Mouse (Mus musculus) lung, embryonic 14.5 days (tissue): Measurements from ENCODE around the gene Armcx1. TPM values are rescaled to one million over a fixed set of nuclear protein-coding genes. Genes with fewer than 3 reads are reported as not detected.
"Not testable (repeated sequence)": the region's sequence is repeated elsewhere in the genome, so short reads cannot be mapped to it uniquely, and the experiment has no call there.

Source experiments
- ATAC-seq: fragments of 200-750 bp; cut with Nextera tagmentation; 2 replicates; pipeline ENCODE4 v1.8.0; 2017; ENCODE audit warnings: mild to moderate bottlenecking, moderate TSS enrichment, moderate library complexity; ENCODE audit not compliant: insufficient read depth
- DNase-seq: peaks from one replicate; pipeline ENCODE4 v3.0.0-alpha.2; 2015
- H3K27ac ChIP-seq: fragments of 300-500 bp; sonication (generic); 2 replicates; pipeline ENCODE4 v1.5.1; 2014; ENCODE audit warnings: low read depth, mild to moderate bottlenecking, moderate library complexity
- H3K27me3 ChIP-seq: fragments of 300-500 bp; sonication (generic); 2 replicates; pipeline ENCODE4 v1.6.1; 2014; ENCODE audit warnings: low read length, control low read depth; ENCODE audit not compliant: insufficient read depth
- H3K36me3 ChIP-seq: fragments of 300-500 bp; sonication (generic); 2 replicates; pipeline ENCODE4 v1.6.1; 2014; ENCODE audit warnings: control low read depth; ENCODE audit not compliant: insufficient read depth
- H3K4me1 ChIP-seq: fragments of 300-500 bp; sonication (generic); 2 replicates; pipeline ENCODE4 v1.6.1; 2014; ENCODE audit warnings: antibody characterized with exemption, control low read depth; ENCODE audit not compliant: insufficient read depth
- H3K4me2 ChIP-seq: fragments of 300-500 bp; sonication (generic); 2 replicates; pipeline ENCODE4 v1.6.1; 2014; ENCODE audit warnings: mild to moderate bottlenecking
- H3K4me3 ChIP-seq: fragments of 300-500 bp; sonication (generic); 2 replicates; pipeline ENCODE4 v1.5.1; 2014; ENCODE audit warnings: low read depth, low read length
- H3K9ac ChIP-seq: fragments of 300-500 bp; sonication (generic); 2 replicates; pipeline ENCODE4 v1.6.1; 2014
- H3K9me3 ChIP-seq: fragments of 300-500 bp; sonication (generic); 2 replicates; pipeline ENCODE4 v1.6.1; 2016; ENCODE audit warnings: low read depth, low read length, control low read depth
- CTCF ChIP-seq: IDR thresholded peaks from 2 replicates; pipeline ENCODE4 v1.5.1; 2016; ENCODE audit warnings: antibody characterized with exemption, low read depth
- WGBS: fragments of 180-500 bp; shearing (Covaris S2); extraction: QIAGEN DNeasy Blood & Tissue Kit; methylation state at CpG from one replicate; pipeline ENCODE4 v1.1.7; 2014; 5-methylcytosine and 5-hydroxymethylcytosine counted together
- polyA plus RNA-seq: library from polyadenylated mRNA; unstranded; fragments of >200 nt; fragmentation: Nextera tagmentation; extraction: Ambion mirVana; gene quantifications from 2 replicates; pipeline ENCODE4 v1.2.1, GENCODE M21; 2014

Armcx1 gene
- polyA plus RNA-seq, 1 experiment from 2014 or later: 35.7 TPM

DNA sequence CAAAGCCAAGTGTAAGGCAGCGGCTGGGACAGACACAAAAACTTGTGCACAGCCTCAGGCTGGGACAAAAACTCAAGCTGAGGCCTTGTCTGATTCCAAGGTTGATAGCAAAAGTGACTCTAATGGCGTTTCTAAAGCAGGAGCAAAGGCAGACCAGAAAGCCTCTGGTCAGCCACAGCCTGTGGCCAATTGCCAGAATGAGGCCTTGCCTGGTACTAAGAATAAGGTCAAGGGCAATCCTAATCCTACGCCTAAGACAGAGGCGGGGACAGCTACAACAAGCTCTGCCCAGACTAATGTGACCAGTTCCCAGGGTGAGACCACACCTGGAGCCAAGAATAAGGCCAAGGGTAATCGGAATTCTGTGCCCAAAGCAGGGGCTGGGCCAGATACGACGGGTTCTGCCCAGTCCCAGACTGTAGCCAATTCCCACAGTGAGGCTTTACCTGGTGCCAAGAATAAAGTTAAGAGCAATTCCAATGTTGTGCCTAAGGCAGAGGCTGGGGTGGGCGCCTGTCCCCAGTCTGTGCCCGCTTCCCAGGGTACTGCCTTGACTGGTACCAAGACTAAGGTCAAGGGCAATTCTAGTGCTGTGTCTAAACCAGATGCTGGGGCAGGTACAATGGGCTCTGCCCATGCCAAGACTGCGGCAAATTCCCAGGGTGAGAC, 26.8 kb upstream of the Armcx1 start:
- Histone ChIP-seq H3K9ac (no peak overlapping the region), H3K27me3 (no peaks in the 10 kb centered on the region), H3K4me1 (no peaks in the 10 kb centered on the region), H3K4me3 (no peak overlapping the region), H3K9me3 (no peaks in the 10 kb centered on the region), H3K27ac (no peak overlapping the region), H3K4me2 (no peak overlapping the region), H3K36me3 (peaks cover 55% of the 10 kb centered on the region; the same call in 1 of the 2 replicates)
- no peak for TF ChIP-seq CTCF
- ATAC-seq: no peak
- no peak for DNase-seq
- WGBS: 87% methylated on average over 10 of the region's 10 CpGs

DNA sequence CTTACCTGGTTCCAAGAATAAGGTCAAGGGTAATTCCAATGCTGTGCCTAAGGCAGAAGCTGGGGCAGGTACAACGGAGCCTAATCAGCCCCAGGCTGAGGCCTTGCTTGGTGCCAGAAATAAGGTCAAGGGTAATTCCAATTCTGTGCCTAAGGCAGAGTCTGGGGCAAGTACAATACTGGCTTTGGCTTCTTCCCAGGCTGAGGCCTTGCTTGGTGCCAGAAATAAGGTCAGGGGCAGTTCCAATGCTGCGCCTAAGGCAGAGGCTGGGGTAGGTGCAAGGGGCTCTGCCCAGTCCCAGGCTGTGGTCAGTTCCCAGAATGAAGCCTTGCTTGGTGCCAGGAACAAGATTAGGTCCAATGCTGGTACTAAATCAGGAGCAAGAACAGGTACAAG, 26.2 kb upstream of the Armcx1 start:
- Histone ChIP-seq H3K36me3 (peaks cover 55% of the 10 kb centered on the region; the same call in 1 of the 2 replicates), H3K9me3 (no peaks in the 10 kb centered on the region), H3K9ac (no peak overlapping the region), H3K27ac (no peak overlapping the region), H3K4me1 (no peaks in the 10 kb centered on the region), H3K27me3 (no peaks in the 10 kb centered on the region), H3K4me2 (no peak overlapping the region), H3K4me3 (no peak overlapping the region)
- no peak for DNase-seq
- TF ChIP-seq CTCF: no peak
- WGBS: 88% methylated on average over 2 of the region's 2 CpGs
- ATAC-seq: no peak

DNA sequence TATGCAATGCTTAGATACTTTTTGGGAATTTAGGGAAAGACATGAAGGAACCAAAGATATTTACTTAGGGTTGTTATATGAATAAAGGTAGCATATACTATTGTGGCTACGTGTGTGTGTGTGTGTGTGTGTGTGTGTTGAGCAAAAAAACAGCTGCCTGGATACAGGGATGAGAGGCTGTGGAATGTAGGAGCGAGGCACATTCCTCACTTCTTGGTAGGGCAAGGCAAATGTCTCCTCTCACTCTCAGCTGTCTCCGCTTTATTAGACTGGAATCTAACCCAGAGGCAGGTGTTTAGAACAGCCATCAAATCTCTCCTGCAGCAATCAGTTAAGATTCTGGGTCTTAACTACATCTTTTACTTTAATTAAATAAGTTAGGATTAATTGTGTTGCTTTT, 900 bp upstream of the Armcx1 start:
- Histone ChIP-seq H3K27ac (no peak overlapping the region), H3K4me2 (no peak overlapping the region), H3K9ac (no peak overlapping the region), H3K9me3 (no peaks in the 10 kb centered on the region), H3K4me3 (no peak overlapping the region), H3K27me3 (no peaks in the 10 kb centered on the region), H3K36me3 (peaks cover 8% of the 10 kb centered on the region; the same call in 1 of the 2 replicates), H3K4me1 (no peaks in the 10 kb centered on the region)
- DNase-seq: peak; percentile 5
- no peak for TF ChIP-seq CTCF
- 35% methylated on average over 3 of the region's 3 CpGs for WGBS
- ATAC-seq: no peak

DNA sequence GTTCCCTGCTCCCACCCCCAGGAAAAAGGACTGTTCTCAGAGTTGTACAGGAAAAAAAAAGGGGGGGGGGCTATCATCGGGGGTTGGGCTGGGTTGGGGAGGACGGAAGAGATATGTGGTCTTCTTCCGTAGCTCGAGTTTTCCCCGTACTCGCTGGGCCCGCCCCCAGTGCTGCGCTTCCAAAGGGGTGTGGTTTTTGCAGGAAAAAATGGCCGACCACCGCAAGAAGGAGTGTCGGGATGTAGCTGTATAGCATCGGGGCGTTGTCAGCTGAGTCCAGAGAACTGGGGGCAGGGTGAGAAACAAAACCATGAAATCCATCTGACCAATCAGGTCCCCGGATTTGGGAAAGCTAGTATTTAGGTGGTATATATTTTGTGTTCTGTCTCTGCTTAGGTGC, 761 bp downstream of the Armcx1 start:
- WGBS: 9% methylated on average over 14 of the region's 14 CpGs
- Histone ChIP-seq H3K27me3 (no peaks in the 10 kb centered on the region), H3K27ac (peak overlapping the region; percentile 94; the same call in 1 of the 2 replicates), H3K4me2 (peak overlapping the region; percentile 58), H3K9ac (peak overlapping the region; percentile 65), H3K4me1 (no peaks in the 10 kb centered on the region), H3K4me3 (peak overlapping the region; percentile 46), H3K36me3 (peaks cover 8% of the 10 kb centered on the region; the same call in 1 of the 2 replicates), H3K9me3 (no peaks in the 10 kb centered on the region)
- DNase-seq: peak; percentile 85
- ATAC-seq: peak; percentile 92
- TF ChIP-seq CTCF: no peak

DNA sequence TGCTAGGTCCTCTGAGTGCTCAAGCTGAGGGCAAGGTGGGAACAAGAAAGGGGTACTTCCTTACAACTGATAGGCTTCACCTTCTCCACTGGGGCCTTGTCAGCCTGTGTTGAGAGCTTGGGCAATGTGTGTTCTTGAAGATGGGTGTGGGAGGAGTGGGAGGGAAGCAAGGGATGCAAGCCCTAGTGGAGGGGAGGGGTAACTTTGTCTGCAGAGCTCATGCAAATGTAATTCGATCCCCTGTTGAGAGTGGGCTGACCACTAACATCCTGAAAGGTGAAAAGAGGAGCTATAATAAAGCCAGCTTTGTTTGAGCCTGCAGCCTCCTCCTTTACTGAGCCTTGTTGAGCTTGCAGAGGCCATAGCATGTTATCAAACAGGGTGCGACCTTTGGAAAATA, 6.0 kb downstream of the Armcx1 start:
- not testable (repeated sequence) for H3K9ac ChIP-seq, H3K4me2 ChIP-seq, H3K4me1 ChIP-seq, H3K4me3 ChIP-seq, DNase-seq, H3K27me3 ChIP-seq, H3K36me3 ChIP-seq, H3K27ac ChIP-seq, H3K9me3 ChIP-seq
- WGBS: 53% methylated on average over 1 of the region's 2 CpGs
- peak; percentile 77 for ATAC-seq

DNA sequence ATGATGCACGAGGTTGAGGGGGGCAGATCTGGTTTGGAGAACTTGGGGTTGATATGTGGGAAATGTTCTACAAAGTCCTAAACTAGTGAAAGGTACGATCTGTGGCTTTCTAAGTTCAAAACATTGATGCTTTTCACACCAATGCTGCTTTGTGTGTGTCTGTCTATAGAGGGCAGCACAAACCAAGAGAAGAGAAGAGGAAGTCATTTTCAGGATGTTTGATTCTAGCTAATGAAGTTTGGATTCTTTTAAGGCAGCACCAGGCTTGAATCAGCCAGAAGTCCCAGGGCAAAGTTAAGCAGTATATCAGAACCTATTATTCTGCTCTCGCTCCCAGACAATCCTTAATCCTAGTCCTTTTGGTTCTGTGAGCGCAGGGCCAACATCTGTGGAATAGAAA, 12.0 kb downstream of the Armcx1 start:
- no peak overlapping the region for H3K4me3 ChIP-seq
- H3K4me1 ChIP-seq: no peaks in the 10 kb centered on the region
- no peak overlapping the region for H3K4me2 ChIP-seq
- H3K27ac ChIP-seq: no peak overlapping the region
- no peak overlapping the region for H3K9ac ChIP-seq
- ATAC-seq: no peak
- 41% methylated on average over 4 of the region's 4 CpGs for WGBS
- no peaks in the 10 kb centered on the region for H3K36me3 ChIP-seq
- no peaks in the 10 kb centered on the region for H3K27me3 ChIP-seq
- peak; percentile 69 for DNase-seq
- peak; percentile 74 for TF ChIP-seq CTCF
- no peaks in the 10 kb centered on the region for H3K9me3 ChIP-seq

DNA sequence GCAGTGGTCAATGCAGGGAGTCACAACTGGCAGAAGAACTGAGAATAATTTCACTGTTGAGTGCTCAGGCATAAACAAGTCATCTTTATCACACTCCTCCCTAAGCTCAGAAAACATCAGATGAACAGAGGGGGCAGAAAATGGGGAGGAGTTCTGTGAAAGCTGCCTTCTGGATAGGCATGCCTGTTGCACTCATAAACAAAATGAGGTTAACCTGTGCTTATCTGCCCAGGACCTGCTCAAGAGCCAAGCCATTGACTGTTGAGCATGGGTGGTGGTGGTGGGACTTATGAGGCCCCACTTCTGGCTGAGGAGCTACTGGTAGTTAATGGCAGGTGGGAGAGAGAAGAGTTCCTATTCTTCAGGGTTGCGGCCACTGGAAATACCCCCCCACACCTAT, 20.0 kb downstream of the Armcx1 start:
- Histone ChIP-seq H3K27me3 (no peaks in the 10 kb centered on the region), H3K4me1 (no peaks in the 10 kb centered on the region), H3K9me3 (no peaks in the 10 kb centered on the region), H3K9ac (no peak overlapping the region), H3K4me2 (no peak overlapping the region), H3K36me3 (no peaks in the 10 kb centered on the region), H3K4me3 (no peak overlapping the region), H3K27ac (no peak overlapping the region)
- ATAC-seq (no peak), DNase-seq (no peak)
- no peak for TF ChIP-seq CTCF
- WGBS: 100% methylated on average over 1 of the region's 1 CpGs
